Mouse (Mus musculus): ENCODE data around the gene Bach2.
A peak's percentile ranks its signal among the peaks of the same experiment; 100 is the strongest.

The Bach2 gene

DNA sequence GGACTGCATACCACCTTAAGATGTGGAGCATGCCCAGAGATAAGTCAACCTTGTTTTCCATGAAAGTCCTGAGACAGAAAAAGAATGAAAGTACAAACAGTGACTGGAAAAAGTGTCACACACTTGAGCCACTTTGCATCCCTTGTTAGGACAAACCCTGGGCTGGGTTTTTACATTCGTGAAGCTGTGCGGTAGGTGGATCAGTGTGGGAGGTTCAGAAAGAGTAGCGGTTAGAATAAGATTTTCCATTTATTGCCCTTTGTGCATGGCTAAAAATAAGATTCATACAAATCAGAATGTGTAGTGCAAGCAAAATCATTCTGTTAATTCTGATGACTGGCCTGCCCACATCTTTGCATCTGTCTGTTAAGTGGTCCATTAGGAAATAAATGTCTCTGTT is 187.0 kb downstream of the Bach2 start:
- DNase-seq (ENCODE audit: low spot score in 2 of 2), result no peak

DNA sequence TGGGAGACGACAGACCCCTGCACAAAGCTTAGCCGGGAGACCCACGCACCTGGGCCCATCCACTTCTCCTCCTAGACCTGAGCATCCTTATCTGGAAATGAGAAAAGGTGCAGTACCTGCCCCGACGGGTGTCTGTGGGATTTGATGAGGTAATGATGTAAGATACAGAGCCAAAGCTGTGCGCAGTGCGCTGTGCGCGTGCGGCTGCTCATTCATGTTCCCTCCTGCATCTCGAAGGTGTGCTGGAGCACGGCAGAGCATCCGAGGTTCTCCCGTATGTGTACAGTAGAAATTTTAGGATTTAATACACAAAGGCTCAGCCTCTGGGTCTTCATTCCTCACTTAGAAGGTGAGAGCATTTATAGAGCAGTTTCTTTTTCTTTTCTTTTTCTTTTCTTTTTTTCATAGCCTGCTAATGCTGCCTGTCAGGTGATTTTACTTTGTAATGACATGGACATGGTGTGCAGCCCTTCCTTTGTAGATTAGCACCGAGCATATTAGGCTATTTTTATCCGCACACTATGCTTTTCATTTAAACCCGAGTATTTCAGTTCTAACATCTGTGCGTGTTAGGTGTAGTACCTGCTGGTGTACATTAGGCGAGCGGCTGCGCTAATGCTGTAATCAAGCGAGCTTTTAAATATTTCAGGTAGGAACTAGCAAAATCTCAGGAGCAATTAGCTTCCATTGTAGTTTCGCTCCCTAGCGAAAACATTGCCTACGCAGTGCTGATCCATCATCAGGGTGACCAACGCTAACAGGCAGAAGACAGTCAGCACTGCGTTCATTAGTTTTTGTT is 188.4 kb downstream of the Bach2 start:
- DNase-seq (ENCODE audit: low spot score in 2 of 2), result no peak

DNA sequence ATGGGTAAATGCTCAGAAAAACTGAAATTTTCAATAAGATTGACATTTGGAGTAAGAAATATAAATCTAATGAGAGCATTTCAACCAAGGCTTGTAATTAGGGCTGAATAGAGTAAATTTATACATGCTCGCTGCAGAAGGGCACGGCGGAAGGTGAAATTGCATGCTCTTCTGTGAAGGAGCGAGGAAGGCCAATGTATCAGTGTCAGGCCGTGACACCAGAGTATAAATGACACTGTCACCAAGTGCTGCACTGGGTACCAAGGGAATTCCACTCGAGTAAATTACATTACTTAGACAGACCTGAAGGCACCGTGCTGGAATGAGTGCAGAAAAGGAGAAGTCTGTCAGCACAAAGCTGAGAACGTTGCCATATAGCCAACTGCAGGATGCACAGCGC is 190.1 kb downstream of the Bach2 start:
- no peak for DNase-seq (ENCODE audit: low spot score in 2 of 2)

DNA sequence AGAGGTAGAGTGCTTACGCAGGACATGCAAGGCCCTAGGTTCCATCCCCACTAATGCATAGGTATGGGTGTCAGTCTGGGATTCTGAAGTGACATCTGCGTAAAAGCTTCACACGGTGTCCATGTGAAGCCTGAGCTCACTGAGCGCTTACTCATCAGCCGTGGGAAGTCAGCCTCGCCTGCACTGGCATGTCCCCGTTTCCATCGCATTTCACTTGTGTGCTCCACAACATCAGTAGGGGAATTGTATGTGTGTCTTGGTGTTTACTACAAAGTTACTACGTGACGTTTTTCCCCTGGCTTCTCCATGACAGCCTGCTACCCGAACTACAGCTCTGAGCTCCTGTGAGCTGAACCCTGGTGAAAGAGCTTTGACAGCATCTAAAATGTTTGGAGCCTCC is 191.5 kb downstream of the Bach2 start:
- peak in 1 of 2 experiments; percentile 32 for DNase-seq (ENCODE audit: low spot score in 2 of 2)

DNA sequence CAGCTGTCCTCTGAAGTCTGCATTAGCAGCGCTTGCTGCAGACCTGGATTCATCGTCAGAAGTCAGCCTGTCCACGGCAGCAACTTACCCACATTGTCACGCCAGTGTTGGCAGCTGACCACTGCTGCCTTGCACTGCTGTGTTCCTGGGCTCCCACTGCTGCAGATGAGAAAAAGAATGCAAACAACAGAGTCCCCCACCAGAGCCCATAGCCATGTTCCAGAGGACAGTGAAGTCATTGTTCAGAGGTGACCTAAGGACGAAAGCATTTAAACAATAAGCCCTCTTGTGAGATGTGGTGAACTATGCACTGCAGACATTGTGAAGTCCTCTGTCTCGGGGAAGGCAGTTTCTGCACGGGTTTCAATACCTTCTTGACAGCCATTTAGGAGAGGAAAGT is 192.4 kb downstream of the Bach2 start:
- DNase-seq (ENCODE audit: low spot score in 2 of 2), result peak in 1 of 2 experiments; percentile 17

DNA sequence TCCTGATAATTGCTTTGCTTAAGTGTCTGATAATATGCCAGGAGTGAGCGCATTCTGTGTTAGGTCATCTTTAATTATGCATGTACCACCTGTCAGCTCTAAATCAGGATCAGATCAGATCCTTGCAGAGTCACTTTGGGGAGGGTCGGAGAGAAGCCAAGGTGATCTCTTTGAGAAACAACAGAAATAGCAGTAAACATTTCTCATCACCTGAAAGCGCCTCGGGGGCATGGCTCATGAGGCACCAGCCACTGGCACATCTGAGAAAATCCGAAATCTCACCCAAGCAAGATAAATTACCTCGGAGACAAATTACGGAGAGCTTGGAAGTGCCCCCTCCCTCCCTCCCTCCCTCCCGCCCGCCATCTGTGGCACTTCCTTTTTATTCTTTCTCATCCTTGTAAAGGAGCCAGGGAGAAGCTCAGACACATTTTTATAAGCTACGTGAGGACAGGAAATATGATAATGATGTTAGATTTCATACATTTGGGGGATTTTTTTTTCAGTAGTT is 193.7 kb downstream of the Bach2 start:
- no peak for DNase-seq (ENCODE audit: low spot score in 2 of 2)

DNA sequence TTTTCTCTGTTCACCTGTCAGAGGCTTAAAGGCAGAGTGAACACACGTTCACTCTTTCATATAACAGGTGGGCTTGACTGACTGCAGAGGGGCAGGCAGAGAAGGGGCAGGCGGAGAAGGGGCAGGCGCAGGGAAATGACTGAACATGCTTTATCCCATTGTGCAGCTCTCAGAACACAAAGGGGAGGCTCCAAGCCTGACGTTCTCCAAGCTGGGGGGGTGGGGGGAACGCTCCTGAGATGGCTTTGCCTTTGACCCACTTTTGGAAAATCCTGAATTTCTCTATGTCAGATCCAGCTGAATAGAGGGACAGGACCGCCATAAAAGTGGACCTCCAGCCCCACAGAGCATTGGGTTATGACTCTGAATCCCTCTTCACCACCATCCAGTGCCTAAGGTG is 194.3 kb downstream of the Bach2 start:
- no peak for DNase-seq (ENCODE audit: low spot score in 2 of 2)

DNA sequence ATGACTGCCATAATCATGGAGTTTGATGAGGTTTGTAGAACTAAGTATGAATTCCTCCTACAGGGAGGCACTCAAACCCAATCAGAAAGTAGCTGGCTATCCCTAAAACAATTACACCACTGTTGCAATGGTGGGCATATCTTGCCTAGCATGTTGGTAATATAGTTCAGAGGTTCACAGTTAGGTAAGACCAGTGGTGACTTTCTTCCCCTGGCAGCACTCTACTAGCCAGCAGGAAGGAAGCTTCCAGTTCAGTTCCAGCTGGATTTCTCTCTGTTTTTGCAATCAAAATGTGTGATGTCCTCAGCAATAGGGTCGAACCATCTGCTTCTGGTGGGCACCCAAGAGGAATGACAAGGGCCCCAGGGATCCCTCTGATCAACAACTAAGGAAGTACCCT is 196.0 kb downstream of the Bach2 start:
- DNase-seq (ENCODE audit: low spot score in 2 of 2), result no peak

DNA sequence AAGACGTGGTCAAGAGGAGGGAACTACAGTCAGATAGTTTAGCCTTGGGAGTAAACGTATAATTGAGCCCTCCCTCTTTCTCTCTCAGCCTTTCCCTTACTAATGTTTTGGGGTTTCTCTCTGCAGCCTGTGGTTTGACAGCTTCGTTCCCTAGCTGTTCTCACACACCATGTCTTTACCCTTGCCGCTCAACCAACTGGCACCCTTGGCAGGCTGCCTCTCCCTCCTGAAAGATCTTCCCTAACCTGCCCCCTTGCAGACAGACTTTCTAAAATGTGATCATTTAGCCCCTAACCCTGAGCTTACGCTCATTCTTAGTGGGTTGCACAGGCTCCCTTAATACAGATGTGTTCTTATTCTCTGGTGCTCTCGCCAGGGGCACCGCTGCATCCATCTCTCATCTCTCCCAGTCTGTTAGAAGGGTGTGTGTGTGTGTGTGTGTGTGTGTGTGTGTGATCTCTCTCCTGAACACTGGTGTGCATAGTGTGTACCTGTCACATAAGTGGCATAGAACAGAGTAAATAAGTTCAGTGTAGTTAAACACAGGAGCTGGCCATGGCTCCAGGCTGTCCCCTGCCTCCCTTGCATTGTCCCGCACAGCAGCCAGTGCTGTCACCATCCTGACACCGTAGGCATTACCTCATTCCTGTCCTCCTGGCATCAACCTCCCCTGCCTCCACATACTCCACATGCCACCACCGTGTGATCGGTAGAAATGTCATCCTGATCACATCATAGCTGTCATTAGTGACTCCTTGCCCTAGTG is 201.6 kb downstream of the Bach2 start:
- DNase-seq (ENCODE audit: low spot score in 2 of 2), result no peak

DNA sequence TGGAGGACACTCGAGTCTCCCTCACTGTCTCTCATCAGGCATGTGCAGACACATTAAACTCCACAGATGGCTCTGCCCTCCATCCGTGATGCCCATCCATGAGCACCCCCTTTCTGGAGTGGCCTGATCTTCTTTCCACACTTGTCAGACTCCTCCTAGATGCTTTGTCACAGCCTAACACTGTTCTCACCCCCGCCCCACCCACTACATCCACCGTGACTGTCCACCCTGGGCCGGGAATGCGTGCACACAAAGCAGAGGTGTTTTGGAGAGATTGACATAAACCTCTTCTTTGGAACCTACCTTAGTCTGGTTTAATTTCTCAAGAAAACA is 202.1 kb downstream of the Bach2 start:
- no peak for DNase-seq (ENCODE audit: low spot score in 2 of 2)

DNA sequence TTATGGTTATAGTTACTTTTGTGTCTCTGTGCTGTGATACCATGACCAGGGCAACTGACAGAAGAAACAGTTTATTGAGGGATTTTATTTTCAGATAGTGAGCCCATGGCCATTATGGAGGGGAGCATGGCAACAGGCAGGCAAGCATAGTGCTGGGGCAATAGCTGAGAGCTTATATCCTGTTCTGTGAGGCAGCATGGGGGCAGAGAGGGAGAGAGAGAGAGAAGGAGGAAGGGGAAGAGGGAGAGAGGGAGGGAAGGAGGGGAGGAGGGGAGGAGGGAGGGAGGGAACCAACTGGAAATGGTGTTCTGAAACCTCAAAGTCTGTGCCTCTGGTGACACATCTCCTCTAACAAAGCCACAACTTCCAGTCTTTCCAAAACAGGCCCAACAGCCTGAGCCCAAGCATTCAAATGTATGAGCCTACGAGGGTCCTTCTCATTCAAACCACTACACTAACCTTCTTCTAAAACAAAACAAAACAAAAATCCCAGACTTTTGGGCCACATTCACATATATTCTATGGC is 206.1 kb downstream of the Bach2 start:
- no peak for DNase-seq (ENCODE audit: low spot score in 2 of 2)

DNA sequence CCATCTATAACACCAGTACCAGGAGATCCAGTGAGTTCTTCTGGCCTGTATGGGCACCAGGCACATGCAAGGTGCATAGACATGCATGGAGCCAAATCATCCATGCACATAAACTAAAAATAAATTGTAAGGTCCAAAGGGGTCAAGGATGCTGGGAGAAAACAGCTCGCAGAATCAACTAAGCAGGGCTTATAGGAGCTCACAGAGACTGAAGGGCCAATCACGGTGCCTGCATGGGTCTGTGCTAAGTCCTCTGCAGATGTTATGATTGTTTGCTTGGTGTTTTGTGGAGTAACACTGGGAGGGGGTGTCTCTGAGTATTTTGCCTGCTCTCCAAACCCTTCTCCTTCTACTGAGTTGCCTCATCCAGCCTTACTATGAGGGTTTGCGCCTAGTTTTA is 209.2 kb downstream of the Bach2 start:
- no peak for DNase-seq (ENCODE audit: low spot score in 2 of 2)

DNA sequence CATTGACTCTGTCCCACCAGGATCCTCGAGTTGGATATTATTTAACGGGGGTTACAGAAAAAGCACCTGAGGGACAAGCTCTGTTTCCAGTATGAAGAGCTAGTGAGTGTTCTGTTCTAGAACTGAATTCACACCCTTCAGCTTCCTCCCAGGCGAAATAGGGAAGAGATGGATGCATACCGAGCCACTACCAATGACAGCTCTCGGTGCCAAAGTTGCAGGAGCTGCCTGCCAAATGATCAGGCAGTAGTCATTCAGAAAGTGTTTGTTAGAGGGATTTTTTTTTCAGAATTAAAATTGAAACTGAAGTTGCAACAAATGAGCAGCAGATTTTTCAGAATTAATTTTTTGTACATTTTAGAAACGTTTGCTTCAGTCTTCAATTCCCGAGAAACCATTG is 223.4 kb downstream of the Bach2 start:
- DNase-seq (ENCODE audit: low spot score in 2 of 2), result no peak

DNA sequence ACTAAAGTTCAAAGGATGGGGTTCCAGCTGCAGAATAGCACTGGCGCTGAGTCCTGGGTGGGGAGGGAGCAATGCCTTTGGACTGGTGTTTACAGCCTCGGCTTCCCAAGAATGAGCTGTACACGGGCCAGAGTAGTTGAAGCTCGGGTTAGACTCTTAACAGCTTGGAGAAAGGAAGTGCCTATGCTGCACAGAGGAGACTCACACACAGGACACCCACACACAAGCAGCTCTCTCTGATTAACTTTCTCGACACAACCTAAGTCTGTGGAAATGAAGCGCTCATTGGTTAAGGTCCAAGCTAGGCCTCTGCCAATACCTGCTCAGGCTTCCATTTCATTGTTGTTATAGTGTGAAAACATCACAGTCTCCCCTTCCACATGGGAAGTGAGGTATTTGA is 224.5 kb downstream of the Bach2 start:
- DNase-seq (ENCODE audit: low spot score in 2 of 2), result no peak

DNA sequence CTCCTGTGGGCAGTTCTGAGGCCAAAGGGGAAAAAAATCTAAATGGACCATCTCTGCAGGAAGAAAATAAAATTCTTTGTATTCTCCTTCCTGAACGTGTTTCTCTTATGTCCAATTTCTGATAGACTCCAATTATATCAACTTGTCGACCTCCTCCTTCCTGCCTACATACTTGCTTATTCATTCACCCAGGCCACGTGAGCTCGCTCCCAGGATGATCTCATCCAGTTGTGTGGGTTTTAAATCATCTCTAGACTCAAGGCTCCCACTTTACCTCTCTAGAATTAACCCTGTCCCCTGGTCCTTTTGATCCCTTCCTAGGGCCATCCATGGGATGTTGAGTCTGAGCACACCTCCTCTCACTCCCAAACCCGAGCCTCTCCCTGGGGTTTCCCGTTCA is 225.9 kb downstream of the Bach2 start:
- DNase-seq (ENCODE audit: low spot score in 2 of 2), result no peak

DNA sequence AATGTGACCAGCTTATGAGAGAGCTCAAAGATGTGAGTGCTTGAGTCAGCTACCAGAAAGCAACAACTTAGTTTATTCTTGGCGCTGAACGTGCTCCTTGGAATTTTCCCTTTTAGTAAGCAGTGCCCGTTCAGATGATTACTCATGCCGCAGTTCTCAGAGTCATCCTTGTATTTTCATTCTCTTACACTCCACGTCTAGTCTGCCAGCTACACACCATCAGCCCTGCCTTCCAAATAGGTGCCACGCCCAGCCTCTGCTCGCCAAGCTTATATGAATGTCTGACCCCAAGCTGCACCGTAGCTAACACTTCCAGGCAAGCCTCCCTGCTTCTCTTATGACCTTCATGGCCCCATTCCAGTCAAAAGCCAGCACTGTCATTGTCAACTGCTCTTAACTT is 227.4 kb downstream of the Bach2 start:
- no peak for DNase-seq (ENCODE audit: low spot score in 2 of 2)

DNA sequence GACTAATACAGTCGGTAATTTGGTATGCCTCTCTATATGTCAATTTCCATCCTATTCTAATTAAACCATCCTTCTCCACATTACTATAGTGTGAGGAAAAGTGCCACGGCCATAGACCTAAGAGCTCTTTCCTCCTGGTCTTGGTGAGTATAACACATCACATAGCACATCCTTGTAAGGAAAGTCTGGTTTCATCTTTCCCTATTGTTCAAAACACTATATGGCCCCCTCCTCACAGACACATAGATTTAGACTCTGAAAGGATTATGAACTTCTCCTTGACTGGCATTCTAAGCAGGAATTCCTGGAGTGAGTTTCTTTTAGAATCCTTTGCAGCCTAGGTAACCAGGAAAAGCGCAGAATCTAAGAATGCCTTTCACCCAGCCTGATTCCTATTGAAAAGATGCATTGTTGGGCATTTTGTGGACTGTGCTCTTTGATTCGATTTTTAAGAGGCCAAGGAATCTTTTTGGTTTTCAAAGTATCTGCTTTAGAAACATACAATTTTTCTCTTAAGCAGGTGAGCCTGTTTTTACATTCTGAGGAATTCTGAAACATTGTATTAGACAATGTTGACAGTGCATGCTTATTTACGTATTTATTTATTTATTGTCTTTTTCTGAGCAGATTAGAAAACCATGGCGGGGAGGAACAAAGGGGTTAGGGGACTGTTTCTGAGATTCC is 239.5 kb downstream of the Bach2 start:
- DNase-seq (ENCODE audit: low spot score in 2 of 2), result no peak

DNA sequence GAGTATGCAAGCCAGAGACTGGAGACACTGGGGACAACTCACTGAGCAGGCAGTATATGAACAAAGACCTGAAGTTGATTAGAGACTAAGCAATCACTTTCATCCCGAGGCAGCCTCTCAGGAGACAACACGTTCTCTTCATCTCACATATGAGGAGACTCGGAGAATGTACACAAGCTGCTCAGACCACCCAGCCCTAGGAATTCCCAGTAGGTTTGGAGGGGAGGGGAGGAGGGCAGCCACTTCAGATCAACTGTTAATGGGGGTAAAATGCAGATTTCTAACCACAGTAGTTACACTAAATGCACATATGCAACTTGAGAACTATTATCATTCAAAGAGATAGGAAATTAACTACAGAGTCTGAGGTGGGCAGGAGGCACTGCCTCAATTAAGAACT is 240.6 kb downstream of the Bach2 start:
- no peak for DNase-seq (ENCODE audit: low spot score in 2 of 2)

DNA sequence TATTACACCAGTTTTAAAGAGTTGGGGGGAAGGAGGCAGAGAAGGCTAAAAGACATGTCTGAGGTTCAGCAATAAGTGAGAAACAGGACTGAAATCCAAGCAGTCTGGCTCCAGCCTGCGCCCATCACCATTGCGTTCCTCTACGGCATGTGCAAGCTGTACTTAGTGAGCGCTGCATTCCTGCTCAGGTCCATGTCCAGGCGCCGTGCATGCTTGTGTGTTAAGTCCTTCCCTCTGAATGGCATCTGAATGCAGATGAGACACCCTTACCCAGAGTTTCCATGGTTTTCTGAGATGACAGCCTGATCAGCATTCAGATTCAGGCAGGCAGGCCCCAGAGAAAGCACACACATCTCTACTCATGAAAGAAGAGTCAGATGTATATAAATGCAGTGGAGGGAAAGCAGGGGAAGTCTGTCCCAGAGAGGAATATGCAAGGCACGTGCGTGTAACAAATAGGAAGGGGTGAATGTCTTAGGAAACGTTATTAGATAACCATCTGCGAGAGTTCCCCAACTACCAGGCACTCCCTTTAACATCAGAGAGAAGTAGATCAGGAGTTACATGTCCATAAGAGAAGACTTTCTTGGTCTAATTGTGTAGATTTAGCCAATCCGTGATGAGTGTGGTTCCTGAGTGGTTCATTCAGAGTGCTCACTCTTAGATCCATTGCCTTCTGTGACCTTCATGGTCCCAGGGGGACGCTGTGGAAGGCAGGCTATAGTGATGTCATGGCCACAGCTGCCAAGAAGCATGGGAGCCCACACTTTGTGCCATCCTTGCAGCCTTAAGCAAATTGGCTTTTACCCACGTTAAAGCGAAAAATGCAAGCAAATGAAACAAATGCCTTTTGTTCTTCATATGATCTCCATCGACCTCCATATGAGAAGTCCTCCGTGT is 241.4 kb downstream of the Bach2 start:
- no peak for DNase-seq (ENCODE audit: low spot score in 2 of 2)

DNA sequence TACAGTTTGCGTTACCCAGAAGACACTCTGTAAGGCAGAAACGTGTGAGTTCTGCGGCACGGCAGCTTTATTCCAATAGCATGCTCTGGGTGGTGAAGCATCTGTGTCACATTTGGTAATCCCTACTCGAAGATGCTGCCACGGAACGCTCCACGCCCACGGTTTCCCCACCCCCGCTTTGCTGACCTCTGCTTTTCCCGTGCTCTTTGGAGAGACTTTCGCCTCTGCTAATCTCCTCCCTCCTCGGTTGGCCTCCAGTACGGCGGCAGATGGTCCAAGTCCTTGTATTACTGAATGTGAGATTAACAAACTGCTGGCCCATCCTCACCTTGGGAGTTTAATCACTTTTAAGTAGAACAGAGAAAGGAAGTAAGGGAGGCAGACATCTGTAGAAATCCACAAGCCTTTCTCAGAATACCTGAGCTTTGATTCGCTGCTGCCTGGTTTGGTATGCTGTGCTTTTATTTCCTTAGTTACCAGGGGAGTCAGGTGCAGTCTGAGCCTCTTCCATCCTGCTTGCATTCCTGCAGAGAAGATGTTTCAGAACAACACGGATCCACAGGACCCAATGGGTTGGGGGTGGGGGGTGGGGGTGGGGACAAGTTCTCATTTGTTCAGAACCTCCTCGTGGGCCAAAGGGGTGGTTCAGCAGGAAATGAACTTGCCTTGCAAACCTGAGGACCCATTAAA is 242.9 kb downstream of the Bach2 start:
- DNase-seq (ENCODE audit: low spot score in 2 of 2), result no peak

DNA sequence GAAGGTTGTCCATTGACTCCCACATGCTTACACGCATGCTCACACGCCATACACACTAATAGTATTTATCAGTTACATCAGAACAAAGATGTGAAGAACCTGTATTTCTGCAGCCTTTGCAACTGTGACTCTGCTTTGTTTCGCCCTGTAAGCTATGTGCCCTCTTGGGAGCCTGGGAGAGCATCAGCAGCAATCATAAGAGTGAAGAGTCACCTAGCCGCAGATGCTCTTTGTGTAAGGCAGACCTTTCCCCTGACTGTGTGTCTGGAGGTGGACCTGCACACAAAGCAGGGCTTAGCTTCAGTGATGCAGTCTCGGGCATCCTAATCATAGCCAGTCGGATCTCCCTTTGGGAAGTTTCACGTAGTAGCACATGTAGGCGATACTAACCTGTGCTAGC is 243.5 kb downstream of the Bach2 start:
- no peak for DNase-seq (ENCODE audit: low spot score in 2 of 2)
